Mouse (Mus musculus) activated CD4-positive, CD25-positive, alpha-beta regulatory T cell, adult 4 months (primary cell): ENCODE results near the gene Ttbk2. TPM values are rescaled to one million over a fixed set of nuclear protein-coding genes. Genes with fewer than 3 reads are reported as not detected.

ENCODE experiments used
- ATAC-seq: one replicate; pipeline ENCODE4 v1.8.0; 2017
- polyA plus RNA-seq, 2 experiments: library from polyadenylated mRNA; unstranded; fragments of 100-300 nt; shearing (Covaris generic); gene quantifications; one replicate each; pipeline ENCODE4 v1.2.1; 2017

The Ttbk2 gene
- polyA plus RNA-seq: under 1 TPM; 0.67 to 0.85 TPM

GRCm38 (mm10) chr2:120850424-120851082 lies at the start of gene Ttbk2:
TSS of gene Ttbk2 (minus strand) at chr2:120850604.
- peak; percentile 93 for ATAC-seq

GRCm38 (mm10) chr2:120896361-120896760 lies 46.0 kb upstream of the Ttbk2 start:
- ATAC-seq: no peak

DNA sequence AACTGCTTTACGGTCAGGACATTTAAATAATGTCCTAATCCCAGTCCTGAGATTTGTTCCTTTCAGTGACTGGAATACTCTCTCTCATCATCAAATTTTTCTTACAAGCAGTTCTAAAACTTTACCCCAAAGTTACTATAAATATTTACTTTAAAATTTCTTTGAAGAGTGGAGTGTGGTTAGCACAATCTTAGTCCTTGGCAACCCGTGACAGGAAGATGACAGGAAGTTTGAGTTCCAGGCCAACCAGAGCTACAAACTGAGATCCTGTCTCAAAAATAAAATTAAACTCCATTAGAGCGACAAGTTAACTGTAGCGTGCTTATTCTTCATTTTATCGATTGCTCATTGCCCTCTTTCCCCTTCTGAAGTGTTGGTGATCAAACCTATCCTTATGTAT lies 37.2 kb upstream of the Ttbk2 start:
- peak; percentile 66 for ATAC-seq

DNA sequence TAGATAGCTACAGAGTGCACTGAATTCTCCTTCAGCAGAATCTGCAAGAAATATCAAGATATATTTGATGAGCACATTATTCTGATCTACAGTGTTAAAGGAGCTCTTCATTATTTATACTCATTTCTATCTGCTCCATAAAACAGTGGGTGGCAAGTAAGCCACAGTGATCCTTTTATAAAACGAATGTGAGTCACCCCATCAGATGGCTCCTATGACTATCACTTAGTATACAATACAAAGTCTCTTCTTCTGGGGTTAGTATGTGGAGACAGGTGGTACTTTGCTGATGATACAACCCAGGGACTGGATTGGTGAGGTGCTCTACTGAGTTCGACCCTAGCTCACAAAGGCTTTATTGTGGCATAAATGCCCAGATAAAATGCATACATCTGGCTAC lies 22.8 kb upstream of the Ttbk2 start:
- ATAC-seq: no peak

GRCm38 (mm10) chr2:120871447-120872336 lies 21.3 kb upstream of the Ttbk2 start:
- no peak for ATAC-seq

DNA sequence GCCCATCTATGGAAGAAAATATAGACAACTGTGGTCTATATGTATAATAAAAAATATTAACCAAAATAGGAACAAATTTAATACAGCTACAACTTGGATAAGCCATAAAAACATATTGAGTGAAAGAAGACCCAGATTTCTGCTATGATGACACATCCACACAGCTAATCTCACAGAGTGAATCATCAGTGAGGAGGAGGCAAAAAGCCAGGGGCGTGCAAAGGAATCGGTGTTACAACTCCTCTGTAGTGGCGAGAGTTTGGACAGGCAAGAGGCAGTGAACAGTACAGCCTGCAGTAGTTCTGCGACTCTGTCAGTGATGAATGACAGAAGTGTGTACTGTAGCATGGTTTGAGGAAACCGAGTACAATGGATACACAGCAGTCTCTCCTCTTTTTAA lies 16.9 kb upstream of the Ttbk2 start:
- ATAC-seq: no peak

DNA sequence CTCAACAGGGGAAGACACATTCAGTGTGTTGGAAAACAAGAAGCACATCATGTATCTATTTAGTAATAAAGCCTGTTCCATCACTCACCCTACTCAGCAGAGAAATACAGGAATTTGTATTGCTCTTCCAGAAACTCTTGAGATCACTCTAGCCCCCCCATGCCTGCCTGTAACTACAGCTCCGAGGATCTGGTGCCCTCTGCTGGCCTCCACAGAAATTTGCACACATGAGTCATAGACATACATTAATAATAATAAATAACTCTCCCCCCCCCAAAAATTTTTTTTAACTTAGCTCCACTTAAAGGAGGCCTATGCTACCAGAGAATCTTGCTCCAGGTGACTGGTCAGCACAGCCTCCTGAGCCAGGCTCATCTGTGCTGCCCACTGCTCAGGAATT lies 16.2 kb upstream of the Ttbk2 start:
- peak; percentile 40 for ATAC-seq

GRCm38 (mm10) chr2:120863389-120863788 lies 13.0 kb upstream of the Ttbk2 start:
- no peak for ATAC-seq

DNA sequence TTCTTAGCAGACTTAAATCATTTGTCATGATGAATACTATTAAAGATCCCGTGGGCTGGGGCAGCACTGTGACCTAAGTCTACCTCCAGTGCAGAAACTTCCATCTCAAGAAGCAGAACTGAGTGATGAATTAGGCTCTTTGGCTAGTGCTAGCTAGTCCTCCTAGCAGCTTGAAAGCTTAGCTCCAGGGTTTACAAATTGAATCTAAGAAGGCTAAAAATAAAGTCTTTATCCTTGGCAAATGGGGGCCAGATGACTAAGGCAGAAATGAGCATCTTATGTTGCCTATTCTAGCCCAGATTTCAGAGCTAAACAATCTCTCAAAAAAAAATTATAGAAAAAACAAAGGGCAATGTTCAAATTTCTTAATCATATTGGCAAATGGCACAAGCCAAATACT lies 10.3 kb upstream of the Ttbk2 start:
- ATAC-seq: no peak

- ATAC-seq: no peak
Observed at GRCm38 (mm10) chr2:120858131-120858530, 7.7 kb upstream of the Ttbk2 start.

GRCm38 (mm10) chr2:120853151-120853550 lies 2.7 kb upstream of the Ttbk2 start:
- no peak for ATAC-seq

GRCm38 (mm10) chr2:120852626-120853025 lies 2.2 kb upstream of the Ttbk2 start:
- ATAC-seq: peak; percentile 27

GRCm38 (mm10) chr2:120849449-120850423 lies 668 bp downstream of the Ttbk2 start, which contains the start of gene Cdan1:
TSS of gene Cdan1 (minus strand) at chr2:120850128.
- peak; percentile 15 for ATAC-seq

DNA sequence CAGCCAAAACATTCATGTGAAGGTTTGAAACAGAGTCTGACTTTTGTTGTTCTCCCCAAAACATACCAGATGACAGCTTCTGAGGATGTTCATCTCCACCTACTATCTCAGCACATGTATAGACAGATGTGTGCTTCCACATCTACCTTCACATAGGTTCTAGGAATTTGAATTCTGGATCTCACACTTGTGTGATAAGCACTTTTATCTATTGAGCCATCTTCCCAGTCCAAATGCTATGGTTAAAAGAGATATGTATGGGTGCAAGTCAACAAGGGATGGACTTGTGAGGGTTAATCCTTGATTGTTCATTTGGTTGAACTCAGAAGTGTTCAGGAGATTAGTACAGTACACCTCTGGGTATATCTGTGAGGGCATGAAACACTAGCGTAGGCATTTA lies 5.1 kb downstream of the Ttbk2 start:
- ATAC-seq: no peak

GRCm38 (mm10) chr2:120843990-120844389 lies 6.4 kb downstream of the Ttbk2 start:
- ATAC-seq: no peak

- ATAC-seq: no peak
Observed at GRCm38 (mm10) chr2:120841211-120841610, 9.2 kb downstream of the Ttbk2 start.

- no peak for ATAC-seq
Observed at GRCm38 (mm10) chr2:120835167-120835566, 15.2 kb downstream of the Ttbk2 start.

- no peak for ATAC-seq
Observed at GRCm38 (mm10) chr2:120826936-120827638, 23.3 kb downstream of the Ttbk2 start.

GRCm38 (mm10) chr2:120770265-120770935 lies 80.0 kb downstream of the Ttbk2 start:
- no peak for ATAC-seq

GRCm38 (mm10) chr2:120761922-120762321 lies 88.5 kb downstream of the Ttbk2 start:
- no peak for ATAC-seq

DNA sequence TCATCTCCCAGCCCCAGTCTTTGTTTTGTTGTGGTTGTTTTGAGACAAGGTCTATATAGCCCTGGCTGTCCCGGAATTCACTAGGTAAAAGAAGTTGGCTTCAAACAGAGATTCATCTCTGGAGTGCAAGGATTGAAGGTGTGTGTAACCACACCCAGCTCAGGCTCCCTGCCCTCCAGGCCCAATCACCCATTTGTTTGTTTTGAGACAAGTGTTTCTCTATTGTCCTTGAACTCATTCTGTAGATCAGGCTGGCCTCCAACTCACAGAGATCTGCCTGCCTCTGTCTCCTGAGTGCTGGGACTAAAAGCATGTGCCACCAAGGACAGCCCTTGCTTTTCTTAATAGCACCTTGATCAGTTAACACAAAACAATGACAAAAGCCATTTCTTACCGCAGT lies 102.4 kb downstream of the Ttbk2 start:
- ATAC-seq: no peak
